Mouse (Mus musculus): ENCODE measurements around the gene Sos2. TPM values are rescaled to one million over a fixed set of nuclear protein-coding genes. Genes with fewer than 3 reads are reported as not detected.
"Not testable (repeated sequence)": the region's sequence is repeated elsewhere in the genome, so short reads cannot be mapped to it uniquely, and the experiment has no call there.

The Sos2 gene
- total RNA-seq, 2 experiments from 2014 or later, result 34.9 to 41.0 TPM

GRCm38 (mm10) chr12:69674576-69675537 lies 6.8 kb downstream of the Sos2 start:
- no peak for DNase-seq

- DNase-seq, result peak in 1 of 2 experiments; percentile 11
Observed at GRCm38 (mm10) chr12:69674176-69674575, 7.5 kb downstream of the Sos2 start.

GRCm38 (mm10) chr12:69666721-69667120 lies 14.9 kb downstream of the Sos2 start:
- DNase-seq, result peak in 1 of 2 experiments; percentile 16

GRCm38 (mm10) chr12:69661658-69662057 lies 20.0 kb downstream of the Sos2 start:
- DNase-seq, result no peak

- not testable (repeated sequence) for DNase-seq
Observed at GRCm38 (mm10) chr12:69653973-69654372, 27.7 kb downstream of the Sos2 start.

- DNase-seq, result no peak
Observed at GRCm38 (mm10) chr12:69649511-69649910, 32.1 kb downstream of the Sos2 start.

- DNase-seq, result peak; percentile 36 to 50
Observed at GRCm38 (mm10) chr12:69645821-69646616, 35.6 kb downstream of the Sos2 start.

GRCm38 (mm10) chr12:69644877-69645276 lies 36.8 kb downstream of the Sos2 start:
- peak; percentile 67 for DNase-seq

GRCm38 (mm10) chr12:69642877-69643276 lies 38.8 kb downstream of the Sos2 start:
- no peak for DNase-seq

- DNase-seq, result no peak
Observed at GRCm38 (mm10) chr12:69634761-69635160, 46.9 kb downstream of the Sos2 start.

- not testable (repeated sequence) for DNase-seq
Observed at GRCm38 (mm10) chr12:69618590-69618989, 63.1 kb downstream of the Sos2 start.

GRCm38 (mm10) chr12:69604367-69604766 lies 77.3 kb downstream of the Sos2 start:
- no peak for DNase-seq

GRCm38 (mm10) chr12:69597446-69597845 lies 84.2 kb downstream of the Sos2 start:
- DNase-seq, result no peak

- no peak for DNase-seq
Observed at GRCm38 (mm10) chr12:69593130-69593529, 88.5 kb downstream of the Sos2 start.

- no peak for DNase-seq
Observed at GRCm38 (mm10) chr12:69583270-69583629, 98.4 kb downstream of the Sos2 start.

GRCm38 (mm10) chr12:69582613-69583269 lies 98.9 kb downstream of the Sos2 start, which contains the start of gene Vcpkmt:
Gene Vcpkmt, minus strand, starts transcription at chr12:69583028.
- DNase-seq, result peak; percentile 87 to 93

- no peak for DNase-seq
Observed at GRCm38 (mm10) chr12:69582216-69582612, 99.4 kb downstream of the Sos2 start.

- no peak for DNase-seq
Observed at GRCm38 (mm10) chr12:69579623-69580022, 102.0 kb downstream of the Sos2 start.

GRCm38 (mm10) chr12:69576120-69576627 lies 105.5 kb downstream of the Sos2 start:
- no peak for DNase-seq

GRCm38 (mm10) chr12:69573916-69574881 lies 107.5 kb downstream of the Sos2 start:
- DNase-seq, result peak; percentile 83 to 91

- no peak for DNase-seq
Observed at GRCm38 (mm10) chr12:69573271-69573670, 108.4 kb downstream of the Sos2 start.

All from heart, adult 18-20 months (tissue).